Comparison of ENCODE assay signal across 28 mouse cellular contexts in genomic region chr15:74164186-74164956, GRCm38 (mm10).
DNase-seq lines count a peak whose midpoint lies in the region; ATAC-seq lines count a peak whose summit lies in the region.
"Had no signal": no experiment of that assay in that cellular context is flagged by ENCODE, and none has a peak within 500 bp of the region (broad histone marks: within the 10 kb centered on the region; RNA-seq: fewer than 3 reads in every experiment).

No protein-coding gene starts in this region.

- no peak overlapping the region for H3K4me3 ChIP-seq in hindbrain, embryonic 10.5 days
- H3K4me3 ChIP-seq in hindbrain, embryonic 16.5 days (ENCODE audit: low read length) = no peak overlapping the region
- H3K4me3 ChIP-seq in neural tube, embryonic 11.5 days (ENCODE audit: low read depth, low read length) = no peak overlapping the region
- H3K4me3 ChIP-seq in neural tube, embryonic 15.5 days (replicated peaks) = no peak overlapping the region
- H3K4me3 ChIP-seq: embryonic facial prominence, embryonic 12.5 days; gastrocnemius, adult 2 months; heart, embryonic 15.5 days; left cerebral cortex, adult 2 months; limb, embryonic 15.5 days; megakaryocyte, embryonic 14.5 days; myocyte had no signal

- no peak for ATAC-seq in hindbrain, embryonic 16.5 days
- ATAC-seq in neural tube, embryonic 11.5 days (ENCODE audit: insufficient read depth, low FRiP score, low TSS enrichment) = no peak
- no peak for ATAC-seq in neural tube, embryonic 15.5 days (ENCODE audit: low FRiP score)
- ATAC-seq: inflammation-experienced regulatory T-cells, adult 6 months had no signal

- H3K9me3 ChIP-seq in hindbrain, embryonic 10.5 days = no peaks in the 10 kb centered on the region
- H3K9me3 ChIP-seq in hindbrain, embryonic 16.5 days (ENCODE audit: control insufficient read depth, low read length) = no peaks in the 10 kb centered on the region
- H3K9me3 ChIP-seq in neural tube, embryonic 11.5 days (ENCODE audit: control insufficient read depth, low read length) = no peaks in the 10 kb centered on the region
- H3K9me3 ChIP-seq in neural tube, embryonic 15.5 days (replicated peaks) = no peaks in the 10 kb centered on the region
- H3K9me3 ChIP-seq: embryonic facial prominence, embryonic 12.5 days; heart, embryonic 15.5 days; limb, embryonic 15.5 days; megakaryocyte, embryonic 14.5 days had no signal

- H3K36me3 ChIP-seq in hindbrain, embryonic 10.5 days = no peaks in the 10 kb centered on the region
- H3K36me3 ChIP-seq in hindbrain, embryonic 16.5 days (ENCODE audit: control insufficient read depth, insufficient read depth, low read length) = no peaks in the 10 kb centered on the region
- H3K36me3 ChIP-seq in neural tube, embryonic 11.5 days (ENCODE audit: control insufficient read depth, insufficient read depth, low read length) = no peaks in the 10 kb centered on the region
- H3K36me3 ChIP-seq in neural tube, embryonic 15.5 days = no peaks in the 10 kb centered on the region
- H3K36me3 ChIP-seq: embryonic facial prominence, embryonic 12.5 days; heart, embryonic 15.5 days; limb, embryonic 15.5 days had no signal

- DNase-seq in adrenal gland, adult 2 months = peak; percentile 43
- no peak for DNase-seq in adrenal gland, postnatal 4 days (ENCODE audit: low spot score in 2 of 2)
- DNase-seq in hindbrain, embryonic 10.5 days (ENCODE audit: low spot score) = no peak
- DNase-seq in neural tube, embryonic 11.5 days (ENCODE audit: low spot score) = peak; percentile 25
- no peak for DNase-seq in adipocyte (ENCODE audit: low spot score)
- no peak for DNase-seq in frontal cortex, adult 2 months (ENCODE audit: extremely low spot score in 1 of 2, low spot score in 1 of 2)
- DNase-seq: cerebellum, adult 18-20 months; cerebellum, postnatal 25 days; gastrocnemius, adult 2 months; heart, postnatal 36 days; kidney, adult 18-20 months; layer of hippocampus, adult 9-11 months; left cerebral cortex, postnatal 4 days; lung, embryonic 14.5 days; lung, postnatal 36 days; right cerebral cortex, adult 18-20 months; right cerebral cortex, postnatal 4 days; thymus, postnatal 25 days had no signal

- peaks cover 54% of the 10 kb centered on the region for H3K4me1 ChIP-seq in hindbrain, embryonic 10.5 days (replicated peaks)
- H3K4me1 ChIP-seq in hindbrain, embryonic 16.5 days (ENCODE audit: control insufficient read depth, insufficient read depth, low read depth, low read length) = peaks cover 6% of the 10 kb centered on the region
- H3K4me1 ChIP-seq in neural tube, embryonic 11.5 days (ENCODE audit: control insufficient read depth, insufficient read depth, low read length) = no peaks in the 10 kb centered on the region
- peaks cover 10% of the 10 kb centered on the region for H3K4me1 ChIP-seq in neural tube, embryonic 15.5 days
- H3K4me1 ChIP-seq: embryonic facial prominence, embryonic 12.5 days; heart, embryonic 15.5 days; megakaryocyte, embryonic 14.5 days had no signal

- H3K27me3 ChIP-seq in hindbrain, embryonic 10.5 days (ENCODE audit: insufficient read depth, poor library complexity, severe bottlenecking) = peaks cover 23% of the 10 kb centered on the region
- H3K27me3 ChIP-seq in hindbrain, embryonic 16.5 days (replicated peaks; ENCODE audit: control insufficient read depth, insufficient read depth, low read length) = no peaks in the 10 kb centered on the region
- H3K27me3 ChIP-seq in neural tube, embryonic 11.5 days (ENCODE audit: control insufficient read depth, insufficient read depth, low read length) = peaks cover 9% of the 10 kb centered on the region
- H3K27me3 ChIP-seq in neural tube, embryonic 15.5 days (replicated peaks) = peaks cover 11% of the 10 kb centered on the region; the same call in 1 of the 2 replicates
- H3K27me3 ChIP-seq: embryonic facial prominence, embryonic 12.5 days; heart, embryonic 15.5 days had no signal

- 63% methylated on average over 10 of the region's 10 CpGs for WGBS in hindbrain, embryonic 10.5 days
- 49% methylated on average over 10 of the region's 10 CpGs for WGBS in hindbrain, embryonic 16.5 days
- WGBS in neural tube, embryonic 11.5 days = 52% methylated on average over 10 of the region's 10 CpGs
- WGBS in neural tube, embryonic 15.5 days = 61% methylated on average over 10 of the region's 10 CpGs

- H3K27ac ChIP-seq in hindbrain, embryonic 10.5 days = peak overlapping the region; percentile 29; the same call in 1 of the 2 replicates
- no peak overlapping the region for H3K27ac ChIP-seq in hindbrain, embryonic 16.5 days (ENCODE audit: low read depth, low read length)
- H3K27ac ChIP-seq in neural tube, embryonic 11.5 days (ENCODE audit: low read depth, low read length) = no peak overlapping the region
- no peak overlapping the region for H3K27ac ChIP-seq in neural tube, embryonic 15.5 days (replicated peaks)
- H3K27ac ChIP-seq: embryonic facial prominence, embryonic 12.5 days; gastrocnemius, adult 2 months; heart, embryonic 15.5 days; left cerebral cortex, adult 2 months; limb, embryonic 15.5 days; liver, embryonic 14.5 days had no signal

- no peak overlapping the region for H3K9ac ChIP-seq in hindbrain, embryonic 16.5 days (ENCODE audit: low read depth, low read length)
- H3K9ac ChIP-seq in neural tube, embryonic 11.5 days (ENCODE audit: low read length) = no peak overlapping the region
- no peak overlapping the region for H3K9ac ChIP-seq in neural tube, embryonic 15.5 days (replicated peaks)
- H3K9ac ChIP-seq: embryonic facial prominence, embryonic 12.5 days; heart, embryonic 15.5 days; limb, embryonic 15.5 days; liver, embryonic 14.5 days; lung, embryonic 14.5 days had no signal

- H3K4me2 ChIP-seq in hindbrain, embryonic 16.5 days (ENCODE audit: low read length) = no peak overlapping the region
- H3K4me2 ChIP-seq in neural tube, embryonic 11.5 days (ENCODE audit: low read depth) = no peak overlapping the region
- no peak overlapping the region for H3K4me2 ChIP-seq in neural tube, embryonic 15.5 days
- H3K4me2 ChIP-seq: embryonic facial prominence, embryonic 12.5 days; heart, embryonic 15.5 days; limb, embryonic 15.5 days; lung, embryonic 14.5 days had no signal

Comparison
In these comparisons a context has a peak if more than half of its experiments do, and no peak if none do; other contexts are left out.
1. DNase-seq: peak in adrenal gland, adult 2 months (single experiment) and neural tube, embryonic 11.5 days (single experiment); none in adrenal gland, postnatal 4 days (0 of 2), hindbrain, embryonic 10.5 days (single experiment), adipocyte (single experiment) and frontal cortex, adult 2 months (0 of 2).